Mouse (Mus musculus): ENCODE results near the gene Zfr2. TPM values are rescaled to one million over a fixed set of nuclear protein-coding genes. Genes with fewer than 3 reads are reported as not detected.
A peak's percentile ranks its signal among the peaks of the same experiment; 100 is the strongest.

Gene Zfr2
- polyA plus RNA-seq, 1 experiment from 2014 or later: 9.7 TPM

DNA sequence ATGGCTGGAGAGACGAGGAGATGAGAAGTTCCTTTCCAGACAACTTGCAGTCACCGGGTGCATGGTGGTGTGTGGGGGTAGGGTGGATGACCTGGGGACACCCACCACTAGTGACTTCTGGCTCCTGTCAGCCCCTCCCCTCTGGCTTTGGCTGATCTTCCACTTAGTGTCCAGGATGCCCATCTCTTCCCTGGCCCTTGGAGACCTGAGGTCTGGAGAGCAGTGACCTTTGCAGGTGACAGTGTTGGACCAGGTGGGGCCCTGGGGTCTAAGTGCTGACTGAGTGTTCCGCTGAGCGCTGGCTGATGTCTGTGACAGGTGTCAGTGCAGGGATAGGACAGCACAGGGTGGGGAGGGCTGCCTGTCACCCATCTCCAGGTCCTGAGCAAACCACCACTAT, 37.7 kb upstream of the Zfr2 start:
- no peaks in the 10 kb centered on the region for H3K9me3 ChIP-seq (replicated peaks)
- no peak for ATAC-seq
- H3K27me3 ChIP-seq: peaks cover 47% of the 10 kb centered on the region
- no peak overlapping the region for H3K4me2 ChIP-seq
- 78% methylated on average over 4 of the region's 4 CpGs for WGBS
- H3K4me3 ChIP-seq: no peak overlapping the region
- H3K4me1 ChIP-seq: peaks cover 23% of the 10 kb centered on the region
- no peak overlapping the region for H3K27ac ChIP-seq
- H3K36me3 ChIP-seq (ENCODE audit: poor library complexity, severe bottlenecking): peaks cover 8% of the 10 kb centered on the region
- H3K9ac ChIP-seq: no peak overlapping the region

DNA sequence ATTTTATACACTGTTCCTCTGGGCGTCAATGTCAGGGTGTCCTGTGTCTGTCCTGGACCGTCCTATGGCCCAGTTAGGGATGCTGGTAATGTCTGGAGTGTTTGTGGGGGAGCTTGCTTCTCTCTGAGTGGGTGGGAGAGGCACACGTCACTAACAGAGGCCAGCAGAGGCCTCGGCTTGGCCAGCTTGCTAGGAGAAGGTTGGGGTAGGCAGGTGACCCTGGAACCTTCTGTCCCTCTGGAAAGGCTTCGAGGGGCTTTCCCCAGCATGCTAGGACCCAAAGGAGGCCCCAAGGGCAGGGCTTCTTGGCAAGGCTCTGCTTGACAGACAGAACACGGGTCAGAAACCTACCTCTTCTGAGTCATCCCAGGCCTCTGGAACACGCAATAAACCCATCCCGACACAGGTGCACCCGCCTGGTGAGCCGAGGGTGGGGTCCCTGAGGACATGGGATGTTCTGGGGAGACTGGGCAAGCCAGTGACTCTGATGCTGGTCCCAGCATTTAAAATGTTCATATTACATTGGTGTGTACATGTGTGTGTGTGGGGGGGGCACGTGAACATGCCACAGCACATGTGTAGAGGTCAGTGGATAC, 36.4 kb upstream of the Zfr2 start:
- Histone ChIP-seq H3K36me3 (ENCODE audit: poor library complexity, severe bottlenecking) (no peaks in the 10 kb centered on the region), H3K4me1 (peaks cover 22% of the 10 kb centered on the region), H3K4me3 (no peak overlapping the region), H3K4me2 (no peak overlapping the region), H3K27me3 (peaks cover 50% of the 10 kb centered on the region), H3K27ac (no peak overlapping the region), H3K9me3 (replicated peaks) (no peaks in the 10 kb centered on the region), H3K9ac (no peak overlapping the region)
- 71% methylated on average over 11 of the region's 11 CpGs for WGBS
- ATAC-seq: no peak

DNA sequence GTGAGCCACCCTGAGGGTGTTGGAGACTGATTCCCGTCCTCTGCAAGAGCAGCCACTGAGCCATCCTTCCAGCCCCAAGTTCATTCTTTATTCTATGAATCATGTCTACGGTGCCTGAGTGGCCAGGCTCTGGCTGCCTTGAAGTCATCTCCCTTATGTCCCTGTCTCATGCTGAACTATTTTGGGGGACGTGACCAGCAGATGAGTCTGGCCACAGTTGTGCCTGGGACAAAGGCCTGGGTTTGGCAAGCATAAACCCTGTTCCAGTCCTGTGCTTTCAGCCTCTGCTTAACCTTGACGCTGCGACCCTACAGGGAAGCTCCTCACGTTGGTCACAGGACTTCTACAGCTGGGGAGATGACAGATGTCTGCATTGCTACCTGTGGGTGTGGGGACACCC, 35.6 kb upstream of the Zfr2 start:
- no peak overlapping the region for H3K9ac ChIP-seq
- H3K4me3 ChIP-seq: no peak overlapping the region
- H3K9me3 ChIP-seq (replicated peaks): no peaks in the 10 kb centered on the region
- H3K36me3 ChIP-seq (ENCODE audit: poor library complexity, severe bottlenecking): no peaks in the 10 kb centered on the region
- peaks cover 15% of the 10 kb centered on the region for H3K4me1 ChIP-seq
- no peak for ATAC-seq
- no peak overlapping the region for H3K27ac ChIP-seq
- H3K27me3 ChIP-seq: peaks cover 50% of the 10 kb centered on the region
- WGBS: 61% methylated on average over 6 of the region's 6 CpGs
- H3K4me2 ChIP-seq: no peak overlapping the region

DNA sequence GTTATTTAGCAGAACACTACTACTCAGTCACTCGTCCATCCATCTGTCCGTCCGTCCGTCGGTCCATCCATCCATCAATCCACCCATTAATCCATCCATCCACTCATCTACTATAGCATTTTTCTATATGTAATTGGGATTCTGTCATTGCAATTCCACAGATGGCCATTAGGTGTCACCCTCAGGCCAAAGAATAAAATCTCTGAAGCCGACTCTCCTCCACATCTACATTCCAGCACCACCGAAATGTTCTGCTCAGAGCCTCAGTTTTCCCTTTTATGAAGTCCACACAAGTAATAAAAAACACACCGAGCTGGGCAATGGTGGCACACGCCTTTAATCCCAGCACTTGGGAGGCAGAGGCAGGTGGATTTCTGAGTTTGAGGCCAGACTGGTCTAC, 34.7 kb upstream of the Zfr2 start:
- H3K9me3 ChIP-seq (replicated peaks): no peaks in the 10 kb centered on the region
- no peak overlapping the region for H3K9ac ChIP-seq
- no peaks in the 10 kb centered on the region for H3K36me3 ChIP-seq (ENCODE audit: poor library complexity, severe bottlenecking)
- no peak overlapping the region for H3K4me2 ChIP-seq
- H3K27ac ChIP-seq: no peak overlapping the region
- peaks cover 50% of the 10 kb centered on the region for H3K27me3 ChIP-seq
- H3K4me1 ChIP-seq: peaks cover 6% of the 10 kb centered on the region
- WGBS: 2% methylated on average over 9 of the region's 9 CpGs
- H3K4me3 ChIP-seq: no peak overlapping the region
- no peak for ATAC-seq

DNA sequence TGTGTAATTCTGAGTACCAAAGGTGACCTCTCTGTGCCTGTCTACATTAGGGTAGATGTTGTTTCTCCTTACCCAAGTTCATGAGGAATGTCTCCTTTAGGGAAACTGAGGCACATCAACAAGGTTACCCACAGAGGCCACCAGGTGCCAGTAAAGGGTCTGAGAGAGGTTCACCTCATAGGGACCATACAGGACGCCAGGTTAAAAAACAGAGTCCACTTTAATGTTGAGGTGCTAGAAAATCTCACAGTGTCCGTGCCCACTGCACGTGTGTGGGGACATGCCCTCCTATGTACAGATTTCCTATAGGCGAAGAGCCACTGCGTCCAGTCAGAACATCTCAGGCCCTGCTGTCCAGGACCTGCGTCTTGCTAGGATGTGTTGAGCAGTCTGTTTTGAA, 34.0 kb upstream of the Zfr2 start:
- WGBS: 81% methylated on average over 6 of the region's 6 CpGs
- no peaks in the 10 kb centered on the region for H3K9me3 ChIP-seq (replicated peaks)
- H3K9ac ChIP-seq: peak overlapping the region; percentile 12; the same call in 1 of the 2 replicates
- no peak overlapping the region for H3K4me2 ChIP-seq
- H3K4me3 ChIP-seq: no peak overlapping the region
- no peaks in the 10 kb centered on the region for H3K36me3 ChIP-seq (ENCODE audit: poor library complexity, severe bottlenecking)
- peaks cover 45% of the 10 kb centered on the region for H3K27me3 ChIP-seq
- peaks cover 4% of the 10 kb centered on the region; the same call in 1 of the 2 replicates for H3K4me1 ChIP-seq
- ATAC-seq: no peak
- H3K27ac ChIP-seq: no peak overlapping the region

DNA sequence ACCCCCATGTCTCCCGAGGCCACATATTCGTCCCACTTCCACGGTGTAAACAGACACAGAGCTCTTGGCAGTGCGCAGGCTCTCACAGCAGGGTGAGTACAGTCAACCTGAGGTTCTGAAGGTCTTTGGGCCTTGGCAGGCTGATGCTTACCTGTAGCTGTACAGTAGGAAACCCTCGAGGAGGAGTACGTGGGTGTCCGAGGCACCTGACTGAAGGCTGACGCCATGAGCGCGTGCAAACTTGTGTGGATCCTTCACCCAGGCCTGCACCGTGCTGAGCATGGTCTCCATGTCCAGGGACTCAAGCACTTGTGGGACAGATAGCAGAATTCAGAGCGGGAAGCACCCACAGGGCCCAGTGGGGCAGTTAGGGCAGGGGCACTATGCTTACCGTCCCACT, 32.8 kb upstream of the Zfr2 start:
- 84% methylated on average over 13 of the region's 13 CpGs for WGBS
- Histone ChIP-seq H3K4me3 (no peak overlapping the region), H3K36me3 (ENCODE audit: poor library complexity, severe bottlenecking) (peaks cover 4% of the 10 kb centered on the region; the same call in 1 of the 2 replicates), H3K9me3 (replicated peaks) (no peaks in the 10 kb centered on the region), H3K9ac (0 out of 2 replicates have a peak overlapping the region, but pooled peaks have one; percentile 9), H3K27me3 (peaks cover 33% of the 10 kb centered on the region), H3K4me1 (no peaks in the 10 kb centered on the region), H3K27ac (no peak overlapping the region), H3K4me2 (no peak overlapping the region)
- no peak for ATAC-seq

DNA sequence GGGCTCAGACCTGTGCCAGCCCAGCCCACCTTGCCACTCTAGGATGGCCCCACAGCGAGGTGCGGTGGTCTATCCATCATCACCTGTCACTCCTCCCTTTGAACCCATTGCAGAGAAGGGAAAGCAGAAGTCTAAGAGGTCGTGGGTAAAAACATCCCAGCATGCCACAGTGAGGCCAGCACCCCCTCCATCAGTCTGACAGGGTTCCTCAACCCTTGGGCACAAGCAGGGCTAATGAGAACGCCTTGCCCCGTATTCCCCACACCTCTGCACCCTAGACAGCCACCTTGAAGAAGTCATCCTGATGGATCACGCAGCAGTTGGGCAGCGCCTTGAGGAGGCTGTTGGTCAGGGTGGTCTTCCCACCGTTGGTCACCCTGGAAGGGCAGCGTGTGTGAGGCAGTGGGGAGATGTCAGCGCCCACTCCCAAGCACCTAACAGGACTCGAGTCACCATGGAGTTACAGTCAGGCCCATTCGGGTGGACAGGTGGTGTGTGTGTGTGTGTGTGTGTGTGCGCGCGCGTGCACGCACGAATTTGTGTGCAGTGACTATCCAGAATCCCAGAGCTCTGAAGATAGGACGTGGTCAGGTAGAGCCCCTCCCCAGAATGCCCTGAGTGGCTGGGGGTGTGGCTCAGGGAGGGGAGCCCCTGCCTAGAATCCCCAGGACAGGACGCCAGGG, 32.2 kb upstream of the Zfr2 start:
- no peak overlapping the region for H3K4me2 ChIP-seq
- no peaks in the 10 kb centered on the region for H3K4me1 ChIP-seq
- peaks cover 5% of the 10 kb centered on the region for H3K36me3 ChIP-seq (ENCODE audit: poor library complexity, severe bottlenecking)
- ATAC-seq: no peak
- no peaks in the 10 kb centered on the region for H3K9me3 ChIP-seq (replicated peaks)
- H3K4me3 ChIP-seq: no peak overlapping the region
- no peak overlapping the region for H3K27ac ChIP-seq
- peaks cover 27% of the 10 kb centered on the region for H3K27me3 ChIP-seq
- WGBS: 78% methylated on average over 20 of the region's 20 CpGs
- no peak overlapping the region for H3K9ac ChIP-seq

DNA sequence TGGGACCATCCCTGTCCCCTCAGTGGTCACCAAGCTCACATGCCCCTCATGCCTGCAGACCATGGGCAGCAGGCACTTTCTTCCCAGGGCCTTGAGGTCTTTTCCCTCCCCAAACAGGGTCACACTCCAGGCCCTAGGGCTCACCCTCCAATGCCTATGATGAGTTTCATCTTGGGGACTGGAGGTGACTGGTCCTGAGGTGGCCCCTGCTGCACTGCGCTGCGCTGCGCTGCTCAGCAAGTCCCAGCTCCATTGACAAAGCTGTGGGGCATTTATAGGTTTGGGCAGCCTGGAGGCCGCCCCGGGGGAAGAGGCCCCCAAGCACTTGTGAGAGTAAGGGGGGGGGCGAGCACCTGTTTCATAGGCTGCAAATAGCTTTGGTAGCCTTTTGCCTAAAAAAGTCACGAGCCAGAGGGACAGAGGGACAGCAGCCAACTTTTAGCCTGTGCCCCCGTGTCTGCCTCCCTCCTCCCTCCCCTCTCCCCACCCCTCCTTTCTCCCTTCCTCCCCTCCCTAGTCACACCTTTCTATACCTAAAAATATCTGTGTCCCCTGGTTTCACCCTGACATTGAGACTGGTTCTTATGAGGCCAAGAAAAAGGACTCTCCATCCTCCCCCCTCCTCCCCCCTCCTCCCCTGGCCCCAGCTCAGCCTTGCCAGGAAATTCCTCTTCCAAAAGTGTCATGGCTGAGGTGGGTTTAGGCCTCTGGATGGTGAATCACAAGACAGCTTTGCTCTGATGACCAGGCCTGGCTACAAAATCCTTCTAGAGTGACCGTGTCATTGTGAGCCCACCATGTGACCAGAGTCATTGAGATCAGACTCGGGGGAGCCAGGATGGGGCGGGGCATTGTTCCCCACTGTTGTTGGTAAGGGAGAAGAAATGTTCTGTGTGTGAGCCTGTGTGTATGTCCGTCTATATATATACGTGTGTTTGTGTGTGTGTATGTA, 30.9 kb upstream of the Zfr2 start, which contains the start of gene Nmrk2:
TSS of gene Nmrk2 (minus strand) at position 245 of the 952 bp plus-strand sequence.
- 65% methylated on average over 13 of the region's 13 CpGs for WGBS
- no peaks in the 10 kb centered on the region for H3K4me1 ChIP-seq
- peaks cover 18% of the 10 kb centered on the region for H3K36me3 ChIP-seq (ENCODE audit: poor library complexity, severe bottlenecking)
- H3K9ac ChIP-seq: no peak within 1 kb of the TSS
- no peak within 1 kb of the TSS for H3K27ac ChIP-seq
- ATAC-seq: no peak
- no peaks in the 10 kb centered on the region for H3K9me3 ChIP-seq (replicated peaks)
- H3K27me3 ChIP-seq: peaks cover 14% of the 10 kb centered on the region
- no peak within 1 kb of the TSS for H3K4me2 ChIP-seq
- H3K4me3 ChIP-seq: no peak within 1 kb of the TSS

DNA sequence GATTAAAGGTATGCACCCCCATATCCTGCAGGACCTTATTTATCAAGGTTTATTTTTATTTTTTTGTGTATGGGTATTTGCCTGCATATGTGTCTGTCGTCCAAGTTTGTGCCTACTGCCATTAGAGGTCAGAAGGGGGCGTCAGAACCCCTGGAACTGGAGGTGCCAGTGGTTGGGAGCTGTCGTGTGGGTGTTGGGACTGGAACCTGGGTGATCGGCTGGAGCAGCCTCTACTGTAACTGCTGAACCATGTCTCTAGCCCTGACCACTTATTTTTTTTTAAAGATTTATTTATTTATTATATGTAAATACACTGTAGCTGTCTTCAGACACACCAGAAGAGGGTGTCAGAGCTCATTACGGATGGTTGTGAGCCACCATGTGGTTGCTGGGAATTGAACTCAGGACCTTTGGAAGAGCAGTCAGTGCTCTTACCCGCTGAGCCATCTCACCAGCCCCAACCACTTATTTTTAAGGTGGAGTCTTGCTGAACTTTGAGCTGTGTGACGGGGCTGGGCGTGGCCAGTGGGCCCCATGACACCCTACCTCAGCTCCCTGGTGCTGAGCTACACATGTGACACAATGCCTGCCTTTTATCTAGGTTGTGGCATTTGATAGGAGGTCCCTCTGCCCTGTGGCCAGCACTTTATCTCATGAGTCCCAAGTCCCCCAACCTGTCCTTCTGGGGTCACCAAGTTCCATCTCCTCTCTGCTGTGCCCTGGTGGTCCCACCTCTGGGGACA, 29.8 kb upstream of the Zfr2 start:
- H3K27me3 ChIP-seq: 0 out of 2 replicates have a peak, but pooled peaks cover 9% of the 10 kb centered on the region
- H3K4me1 ChIP-seq: no peaks in the 10 kb centered on the region
- ATAC-seq: no peak
- no peak overlapping the region for H3K9ac ChIP-seq
- no peak overlapping the region for H3K4me3 ChIP-seq
- H3K4me2 ChIP-seq: no peak overlapping the region
- H3K36me3 ChIP-seq (ENCODE audit: poor library complexity, severe bottlenecking): peaks cover 27% of the 10 kb centered on the region
- H3K9me3 ChIP-seq (replicated peaks): no peaks in the 10 kb centered on the region
- 72% methylated on average over 8 of the region's 8 CpGs for WGBS
- H3K27ac ChIP-seq: no peak overlapping the region

DNA sequence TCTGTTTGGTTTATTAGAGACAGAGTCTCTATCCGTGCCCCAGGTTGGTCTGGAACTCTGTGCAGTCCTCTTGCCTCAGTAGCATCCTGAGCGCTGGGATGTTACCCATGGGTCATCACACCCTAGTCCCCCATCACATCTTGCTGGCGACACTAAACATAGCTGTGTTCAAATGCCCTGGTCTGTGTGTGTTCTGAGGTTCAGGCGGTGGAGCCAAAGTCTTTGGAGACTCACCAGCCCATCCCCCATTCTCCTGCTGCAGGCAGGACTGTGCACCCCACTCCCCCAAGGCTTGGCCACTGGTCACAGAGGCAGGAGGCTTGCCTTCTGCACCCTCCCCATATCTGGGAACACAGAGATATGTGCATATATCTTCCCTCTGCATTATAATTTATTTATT, 28.8 kb upstream of the Zfr2 start:
- Histone ChIP-seq H3K27ac (no peak overlapping the region), H3K9me3 (replicated peaks) (no peaks in the 10 kb centered on the region), H3K4me3 (no peak overlapping the region), H3K9ac (no peak overlapping the region; the same call in 1 of the 2 replicates), H3K4me2 (no peak overlapping the region), H3K27me3 (0 out of 2 replicates have a peak, but pooled peaks cover 9% of the 10 kb centered on the region), H3K36me3 (ENCODE audit: poor library complexity, severe bottlenecking) (peaks cover 35% of the 10 kb centered on the region), H3K4me1 (no peaks in the 10 kb centered on the region)
- ATAC-seq: peak; percentile 19; the same call in 1 of the 2 replicates
- 72% methylated on average over 4 of the region's 4 CpGs for WGBS

DNA sequence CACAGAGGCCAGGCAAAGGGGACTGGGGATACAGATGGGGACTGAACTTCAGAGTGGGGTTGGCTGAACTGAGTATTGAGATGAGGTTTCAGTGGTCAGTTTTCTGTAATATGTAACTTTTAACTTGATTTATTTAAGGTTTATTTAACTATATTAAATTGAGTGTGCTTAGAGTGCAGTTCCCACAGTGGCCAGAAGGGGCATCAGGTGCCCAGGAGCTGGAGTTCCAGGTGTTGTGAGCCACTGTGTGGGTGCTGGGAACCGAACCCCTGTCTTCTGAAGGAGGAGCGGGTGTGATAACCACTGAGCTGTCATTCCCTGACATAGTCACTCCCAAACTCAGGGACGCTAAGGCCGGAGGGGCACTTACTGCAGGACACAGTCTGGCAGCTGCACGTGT, 22.8 kb upstream of the Zfr2 start:
- H3K36me3 ChIP-seq (ENCODE audit: poor library complexity, severe bottlenecking): peaks cover 90% of the 10 kb centered on the region
- peaks cover 12% of the 10 kb centered on the region for H3K9me3 ChIP-seq (replicated peaks)
- no peak overlapping the region for H3K27ac ChIP-seq
- no peak overlapping the region for H3K4me2 ChIP-seq
- no peak for ATAC-seq
- H3K4me1 ChIP-seq: no peaks in the 10 kb centered on the region
- no peak overlapping the region for H3K9ac ChIP-seq
- 93% methylated on average over 5 of the region's 5 CpGs for WGBS
- no peak overlapping the region for H3K4me3 ChIP-seq
- H3K27me3 ChIP-seq: no peaks in the 10 kb centered on the region

All from forebrain, embryonic 13.5 days (tissue).